Mouse (Mus musculus) left cerebral cortex, postnatal 36 days (tissue): ENCODE data around the gene Acer1. TPM values are rescaled to one million over a fixed set of nuclear protein-coding genes. Genes with fewer than 3 reads are reported as not detected.
"Not testable (repeated sequence)": the region's sequence is repeated elsewhere in the genome, so short reads cannot be mapped to it uniquely, and the experiment has no call there.

Source experiments
- DNase-seq, 2 experiments: peaks; one replicate each; pipeline ENCODE4 v3.0.0; 2021 to 2022; ENCODE audit warnings: low spot score in 2 of 2, mixed read lengths in 1 of 2
- intact Hi-C: fragments of 180-260 bp; cut with DNase I; formaldehyde crosslinking; loops from one replicate; pipeline ENCODE4 v1.15.1; 2025
- total RNA-seq, 2 experiments: library from RNA; stranded (reverse); gene quantifications; 2 replicates each; pipeline ENCODE4 v1.2.3; 2021

Gene Acer1
- total RNA-seq, 2 experiments from 2014 or later, result not detected

DNA sequence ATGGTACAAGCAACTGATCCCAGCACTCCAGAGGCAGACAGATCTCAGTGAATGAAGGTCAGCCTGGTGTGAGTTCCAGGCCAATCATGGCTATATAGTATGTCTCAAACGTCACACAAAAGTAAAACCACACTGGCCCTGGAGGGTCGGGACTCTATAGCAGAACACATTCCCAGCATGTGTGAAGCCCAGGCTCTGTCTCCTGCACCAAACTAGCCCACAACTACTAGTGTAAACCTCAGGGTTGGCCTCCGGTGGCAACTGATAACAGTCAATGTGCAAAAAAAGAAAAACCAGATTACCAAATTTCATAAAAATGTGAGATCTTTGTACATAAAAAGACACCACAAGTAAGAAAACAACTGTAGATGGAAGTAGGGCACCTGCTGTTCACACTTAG, 68.9 kb downstream of the Acer1 start:
- intact Hi-C loops, result no loop called here

GRCm38 (mm10) chr17:56909764-56910163, 72.2 kb downstream of the Acer1 start:
- DNase-seq, result not testable (repeated sequence)
- intact Hi-C loops, result loop anchor here (5.0 kb wide), 1 partner anchor 88 kb away; the partner anchor contains the start of gene Alkbh7

More for the DNA sequence above, 68.9 kb downstream of the Acer1 start:
- no peak for DNase-seq

DNA sequence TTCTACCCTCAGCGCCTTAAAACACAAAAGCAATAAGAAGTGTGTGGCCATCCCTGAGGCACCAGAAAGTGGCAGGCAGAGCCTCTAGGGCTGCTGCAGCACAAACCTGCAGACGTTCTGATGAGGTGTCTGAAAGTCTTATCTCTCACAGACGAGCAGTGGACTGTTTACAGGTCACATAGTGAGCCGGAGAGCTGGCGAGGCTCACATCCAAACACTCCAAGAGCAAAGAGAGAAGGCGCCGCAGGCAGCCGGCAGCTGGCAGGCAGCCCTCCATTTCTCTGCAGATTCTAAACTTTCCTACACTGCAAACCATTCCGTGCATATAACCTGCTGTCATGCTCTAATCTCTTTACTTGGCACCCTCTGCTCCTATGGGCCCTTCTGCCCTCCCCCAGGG, 74.0 kb downstream of the Acer1 start:
- intact Hi-C loops, result loop anchor here (5.0 kb wide), 1 partner anchor 89 kb away; the partner anchor contains the start of gene Alkbh7

GRCm38 (mm10) chr17:56907096-56907495, 74.8 kb downstream of the Acer1 start:
- no peak for DNase-seq
- intact Hi-C loops, result loop anchor here (5.0 kb wide), 1 partner anchor 90 kb away; the partner anchor contains the start of gene Alkbh7

More for the DNA sequence above, 74.0 kb downstream of the Acer1 start:
- no peak for DNase-seq

GRCm38 (mm10) chr17:56906166-56906565, 75.8 kb downstream of the Acer1 start:
- no peak for DNase-seq
- intact Hi-C loops, result loop anchor here (5.0 kb wide), 1 partner anchor 91 kb away; the partner anchor contains the start of gene Alkbh7

Other genes with a start within 250 kb of the Acer1 start
- 1 to 10 TPM; 5.9 to 7.3 TPM for gene Nrtn, start 224.6 kb downstream of the Acer1 start, total RNA-seq
- gene Dus3l, start 217.4 kb downstream of the Acer1 start, total RNA-seq, result 10 to 100 TPM; 57.6 to 75.6 TPM
- 1 to 10 TPM; 1.2 to 1.3 TPM for gene Prr22, start 211.9 kb downstream of the Acer1 start, total RNA-seq
- gene Rfx2, start 151.1 kb downstream of the Acer1 start, total RNA-seq, result 1 to 10 TPM; 2.7 to 2.9 TPM
- not detected for gene Acsbg2, start 107.7 kb downstream of the Acer1 start, total RNA-seq
- under 1 TPM in 1 of 2 experiments, not detected in 1; 0.14 TPM for gene 1700061G19Rik, start 106.6 kb downstream of the Acer1 start, total RNA-seq
- 10 to 100 TPM; 69.3 to 82.4 TPM for gene Mllt1, start 46.7 kb downstream of the Acer1 start, total RNA-seq
- gene Clpp, start 8.2 kb upstream of the Acer1 start, total RNA-seq, result 10 to 100 TPM; 66.6 to 68.3 TPM
- gene Alkbh7, start 15.2 kb upstream of the Acer1 start, total RNA-seq, result 10 to 100 TPM; 20.5 to 26.2 TPM
- gene Pspn, start 17.9 kb upstream of the Acer1 start, total RNA-seq, result not detected
- gene Gtf2f1, start 29.2 kb upstream of the Acer1 start, total RNA-seq, result 10 to 100 TPM; 63.4 to 65.3 TPM
- under 1 TPM; 0.27 to 0.34 TPM for gene Gm17949, start 29.3 kb upstream of the Acer1 start, total RNA-seq
- gene Khsrp, start 49.4 kb upstream of the Acer1 start, total RNA-seq, result 100 to 1,000 TPM; 106 to 112 TPM
- gene Slc25a41, start 59.5 kb upstream of the Acer1 start, total RNA-seq, result not detected
- gene Crb3, start 77.0 kb upstream of the Acer1 start, total RNA-seq, result 1 to 10 TPM in 1 of 2 experiments, under 1 TPM in 1; 0.32 to 1.3 TPM
- 100 to 1,000 TPM; 347 to 354 TPM for gene Slc25a23, start 77.7 kb upstream of the Acer1 start, total RNA-seq
- 1 to 10 TPM; 1.7 to 2.5 TPM for gene Dennd1c, start 96.4 kb upstream of the Acer1 start, total RNA-seq
- gene Tubb4a, start 105.7 kb upstream of the Acer1 start, total RNA-seq, result 100 to 1,000 TPM; 620 to 748 TPM
- gene Tnfsf9, start 123.2 kb upstream of the Acer1 start, total RNA-seq, result under 1 TPM; 0.25 to 0.41 TPM
- under 1 TPM in 1 of 2 experiments, not detected in 1; 0.52 TPM for gene Cd70, start 167.7 kb upstream of the Acer1 start, total RNA-seq
- not detected for gene Tnfsf14, start 212.1 kb upstream of the Acer1 start, total RNA-seq
- gene C3, start 246.0 kb upstream of the Acer1 start, total RNA-seq, result under 1 TPM; 0.59 to 0.74 TPM